Mouse (Mus musculus): ENCODE data around the gene Rsl1d1. TPM values are rescaled to one million over a fixed set of nuclear protein-coding genes. Genes with fewer than 3 reads are reported as not detected.

The Rsl1d1 gene
- polyA plus RNA-seq (2015; fragmentation: Nextera tagmentation; extraction: Ambion mirVana): 117 and 124 TPM in 2 replicates

DNA sequence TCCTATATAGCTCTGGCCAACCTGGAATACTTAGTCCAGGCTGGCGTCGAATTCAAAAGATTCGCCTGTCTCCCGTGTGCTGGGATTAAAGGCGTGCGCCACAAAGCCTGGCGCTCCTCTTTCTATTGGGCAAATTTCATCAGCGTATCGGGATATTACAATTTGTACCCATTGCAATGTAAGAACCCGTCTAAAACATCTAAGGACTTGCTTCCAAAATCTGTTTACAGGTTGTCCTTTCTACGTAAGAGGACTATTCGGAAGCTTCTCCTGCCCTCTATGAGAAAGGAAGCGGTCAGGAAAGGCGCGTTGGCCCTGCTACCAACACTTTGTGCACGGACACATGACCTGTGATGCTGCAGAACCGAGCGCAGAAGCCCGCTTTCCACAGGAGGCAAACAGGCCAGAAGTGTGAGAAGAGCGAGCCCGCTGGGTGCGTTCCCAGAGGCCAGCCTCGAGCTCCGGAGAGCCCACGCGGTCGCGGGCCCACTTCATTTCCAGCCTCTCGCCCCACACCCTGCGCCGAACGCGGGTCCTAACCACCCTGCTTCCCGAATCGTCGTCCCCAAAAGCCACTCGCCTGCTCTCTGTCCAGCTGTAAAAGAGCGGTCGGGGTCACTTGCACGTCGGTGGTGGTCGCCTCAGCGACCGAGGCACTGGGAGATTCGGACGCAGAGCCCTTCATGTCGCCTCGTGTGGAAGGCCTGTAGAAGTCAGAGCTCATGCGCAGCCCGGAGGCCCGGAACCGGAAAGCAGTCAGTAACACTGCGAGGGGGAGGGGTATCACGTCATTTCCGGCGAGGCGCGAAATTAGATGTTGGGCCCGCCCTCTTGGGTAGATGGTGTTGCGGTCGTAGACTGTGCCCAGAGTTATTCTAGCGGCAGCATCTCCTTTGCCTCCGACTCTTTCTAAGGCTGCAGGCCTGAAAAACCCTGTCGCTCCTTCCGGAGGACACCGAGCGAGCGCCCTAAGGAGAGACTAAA lies at the start of gene Rsl1d1:
Rsl1d1 (minus strand) TSS at position 761 of the 984 bp plus-strand sequence.
- peak within 1 kb of the TSS; percentile 83 for H3K27ac ChIP-seq (ENCODE audit: low read depth, low read length)
- H3K9ac ChIP-seq (ENCODE audit: low read depth, low read length): peak within 1 kb of the TSS; percentile 85
- peak within 1 kb of the TSS; percentile 98 for H3K4me3 ChIP-seq (ENCODE audit: low read length)
- peaks cover 20% of the 10 kb centered on the region for H3K4me1 ChIP-seq (ENCODE audit: control insufficient read depth, insufficient read depth, low read depth, low read length)
- no peaks in the 10 kb centered on the region for H3K27me3 ChIP-seq (replicated peaks; ENCODE audit: control insufficient read depth, insufficient read depth, low read length)
- no peaks in the 10 kb centered on the region for H3K9me3 ChIP-seq (ENCODE audit: control insufficient read depth, low read length)
- peak; percentile 99 for ATAC-seq
- H3K4me2 ChIP-seq (ENCODE audit: low read length): peak within 1 kb of the TSS; percentile 95
- peaks cover 23% of the 10 kb centered on the region for H3K36me3 ChIP-seq (ENCODE audit: control insufficient read depth, insufficient read depth, low read length)
- under 1% methylated on average over 68 of the region's 68 CpGs for whole genome bisulfite sequencing

GRCm38 (mm10) chr16:11247791-11248190 lies 44.7 kb upstream of the Rsl1d1 start:
- Histone ChIP-seq H3K27me3 (replicated peaks; ENCODE audit: control insufficient read depth, insufficient read depth, low read length) (no peaks in the 10 kb centered on the region), H3K9ac (ENCODE audit: low read depth, low read length) (no peak overlapping the region), H3K4me1 (ENCODE audit: control insufficient read depth, insufficient read depth, low read depth, low read length) (peaks cover 12% of the 10 kb centered on the region), H3K4me2 (ENCODE audit: low read length) (no peak overlapping the region), H3K27ac (ENCODE audit: low read depth, low read length) (no peak overlapping the region), H3K4me3 (ENCODE audit: low read length) (no peak overlapping the region), H3K36me3 (ENCODE audit: control insufficient read depth, insufficient read depth, low read length) (no peaks in the 10 kb centered on the region), H3K9me3 (ENCODE audit: control insufficient read depth, low read length) (no peaks in the 10 kb centered on the region)
- no peak for ATAC-seq
- 84% methylated on average over 2 of the region's 2 CpGs for WGBS

GRCm38 (mm10) chr16:11245767-11246166 lies 42.6 kb upstream of the Rsl1d1 start:
- Histone ChIP-seq H3K27ac (ENCODE audit: low read depth, low read length) (no peak overlapping the region), H3K9ac (ENCODE audit: low read depth, low read length) (no peak overlapping the region), H3K9me3 (ENCODE audit: control insufficient read depth, low read length) (no peaks in the 10 kb centered on the region), H3K4me2 (ENCODE audit: low read length) (no peak overlapping the region), H3K36me3 (ENCODE audit: control insufficient read depth, insufficient read depth, low read length) (no peaks in the 10 kb centered on the region), H3K27me3 (replicated peaks; ENCODE audit: control insufficient read depth, insufficient read depth, low read length) (no peaks in the 10 kb centered on the region), H3K4me3 (ENCODE audit: low read length) (no peak overlapping the region), H3K4me1 (ENCODE audit: control insufficient read depth, insufficient read depth, low read depth, low read length) (no peaks in the 10 kb centered on the region)
- ATAC-seq: no peak
- WGBS: 82% methylated on average over 9 of the region's 9 CpGs

- H3K9ac ChIP-seq (ENCODE audit: low read depth, low read length): no peak overlapping the region
- 95% methylated on average over 1 of the region's 1 CpGs for WGBS
- no peak overlapping the region for H3K4me2 ChIP-seq (ENCODE audit: low read length)
- no peaks in the 10 kb centered on the region for H3K9me3 ChIP-seq (ENCODE audit: control insufficient read depth, low read length)
- H3K4me1 ChIP-seq (ENCODE audit: control insufficient read depth, insufficient read depth, low read depth, low read length): no peaks in the 10 kb centered on the region
- no peak overlapping the region for H3K4me3 ChIP-seq (ENCODE audit: low read length)
- H3K27ac ChIP-seq (ENCODE audit: low read depth, low read length): no peak overlapping the region
- no peaks in the 10 kb centered on the region for H3K27me3 ChIP-seq (replicated peaks; ENCODE audit: control insufficient read depth, insufficient read depth, low read length)
- no peak for ATAC-seq
- H3K36me3 ChIP-seq (ENCODE audit: control insufficient read depth, insufficient read depth, low read length): peaks cover 6% of the 10 kb centered on the region
Measured at GRCm38 (mm10) chr16:11242401-11242800, 39.3 kb upstream of the Rsl1d1 start.

- peaks cover 24% of the 10 kb centered on the region for H3K36me3 ChIP-seq (ENCODE audit: control insufficient read depth, insufficient read depth, low read length)
- no peak overlapping the region for H3K27ac ChIP-seq (ENCODE audit: low read depth, low read length)
- no peak overlapping the region for H3K4me3 ChIP-seq (ENCODE audit: low read length)
- no peak overlapping the region for H3K9ac ChIP-seq (ENCODE audit: low read depth, low read length)
- WGBS: 92% methylated on average over 3 of the region's 3 CpGs
- H3K9me3 ChIP-seq (ENCODE audit: control insufficient read depth, low read length): no peaks in the 10 kb centered on the region
- H3K27me3 ChIP-seq (replicated peaks; ENCODE audit: control insufficient read depth, insufficient read depth, low read length): no peaks in the 10 kb centered on the region
- no peak overlapping the region for H3K4me2 ChIP-seq (ENCODE audit: low read length)
- H3K4me1 ChIP-seq (ENCODE audit: control insufficient read depth, insufficient read depth, low read depth, low read length): no peaks in the 10 kb centered on the region
- ATAC-seq: no peak
Measured at GRCm38 (mm10) chr16:11217801-11218200, 14.7 kb upstream of the Rsl1d1 start.

GRCm38 (mm10) chr16:11203600-11204390 lies 664 bp upstream of the Rsl1d1 start:
- peak overlapping the region; percentile 62 for H3K9ac ChIP-seq (ENCODE audit: low read depth, low read length)
- peak overlapping the region; percentile 67; the same call in 1 of the 2 replicates for H3K27ac ChIP-seq (ENCODE audit: low read depth, low read length)
- peaks cover 20% of the 10 kb centered on the region for H3K4me1 ChIP-seq (ENCODE audit: control insufficient read depth, insufficient read depth, low read depth, low read length)
- H3K36me3 ChIP-seq (ENCODE audit: control insufficient read depth, insufficient read depth, low read length): peaks cover 18% of the 10 kb centered on the region
- H3K9me3 ChIP-seq (ENCODE audit: control insufficient read depth, low read length): no peaks in the 10 kb centered on the region
- 10% methylated on average over 24 of the region's 24 CpGs for WGBS
- ATAC-seq: peak; percentile 48
- H3K27me3 ChIP-seq (replicated peaks; ENCODE audit: control insufficient read depth, insufficient read depth, low read length): no peaks in the 10 kb centered on the region
- H3K4me3 ChIP-seq (ENCODE audit: low read length): peak overlapping the region; percentile 98
- H3K4me2 ChIP-seq (ENCODE audit: low read length): peak overlapping the region; percentile 91

GRCm38 (mm10) chr16:11201740-11202394 lies 1.3 kb downstream of the Rsl1d1 start:
- H3K9ac ChIP-seq (ENCODE audit: low read depth, low read length): no peak overlapping the region; the same call in 1 of the 2 replicates
- H3K36me3 ChIP-seq (ENCODE audit: control insufficient read depth, insufficient read depth, low read length): peaks cover 31% of the 10 kb centered on the region
- peak overlapping the region; percentile 98 for H3K4me3 ChIP-seq (ENCODE audit: low read length)
- H3K9me3 ChIP-seq (ENCODE audit: control insufficient read depth, low read length): no peaks in the 10 kb centered on the region
- peaks cover 20% of the 10 kb centered on the region for H3K4me1 ChIP-seq (ENCODE audit: control insufficient read depth, insufficient read depth, low read depth, low read length)
- 72% methylated on average over 6 of the region's 6 CpGs for WGBS
- peak overlapping the region; percentile 95 for H3K4me2 ChIP-seq (ENCODE audit: low read length)
- H3K27me3 ChIP-seq (replicated peaks; ENCODE audit: control insufficient read depth, insufficient read depth, low read length): no peaks in the 10 kb centered on the region
- no peak overlapping the region for H3K27ac ChIP-seq (ENCODE audit: low read depth, low read length)
- ATAC-seq: no peak

DNA sequence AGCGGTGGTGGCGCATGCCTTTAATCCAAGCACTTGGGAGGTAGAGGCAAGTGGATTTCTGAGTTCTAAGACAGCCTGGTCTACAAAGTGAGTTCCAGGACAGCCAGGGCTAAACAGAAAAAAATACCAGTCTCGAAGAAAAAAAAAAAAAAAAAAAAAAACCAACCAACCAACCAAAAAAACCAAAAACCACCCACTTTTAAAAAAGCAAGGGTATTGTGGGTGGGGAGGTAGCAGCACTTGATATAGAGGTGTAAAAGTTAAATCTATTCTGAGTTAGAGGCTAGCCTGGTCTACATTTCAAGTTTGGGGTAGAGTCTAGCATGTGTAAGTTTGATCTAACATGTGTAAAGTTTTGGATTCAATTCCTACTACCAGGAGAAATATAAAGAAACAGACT lies 2.9 kb downstream of the Rsl1d1 start:
- peaks cover 20% of the 10 kb centered on the region for H3K4me1 ChIP-seq (ENCODE audit: control insufficient read depth, insufficient read depth, low read depth, low read length)
- H3K4me2 ChIP-seq (ENCODE audit: low read length): no peak overlapping the region
- no peak overlapping the region for H3K9ac ChIP-seq (ENCODE audit: low read depth, low read length)
- no peak overlapping the region for H3K4me3 ChIP-seq (ENCODE audit: low read length)
- no peaks in the 10 kb centered on the region for H3K27me3 ChIP-seq (replicated peaks; ENCODE audit: control insufficient read depth, insufficient read depth, low read length)
- H3K36me3 ChIP-seq (ENCODE audit: control insufficient read depth, insufficient read depth, low read length): peaks cover 41% of the 10 kb centered on the region
- no peak overlapping the region for H3K27ac ChIP-seq (ENCODE audit: low read depth, low read length)
- WGBS: 96% methylated on average over 3 of the region's 3 CpGs
- ATAC-seq: no peak
- no peaks in the 10 kb centered on the region for H3K9me3 ChIP-seq (ENCODE audit: control insufficient read depth, low read length)

Data from hindbrain, embryonic 16.5 days (tissue).